Mouse (Mus musculus): ENCODE measurements around the gene Terf2. TPM values are rescaled to one million over a fixed set of nuclear protein-coding genes. Genes with fewer than 3 reads are reported as not detected.

Terf2 gene
- 9.6 and 10.5 TPM in 2 replicates for polyA plus RNA-seq (2012; rRNA removed)

GRCm38 (mm10) chr8:107096366-107097036 is at the start of gene Terf2:
Gene Terf2, minus strand, starts transcription at chr8:107096547.

GRCm38 (mm10) chr8:107065511-107066496 is 30.5 kb downstream of the Terf2 start, which contains the start of gene Tmed6:
Gene Tmed6, minus strand, starts transcription at chr8:107065644.

GRCm38 (mm10) chr8:107056076-107056972 is 40.0 kb downstream of the Terf2 start, which contains the start of the genes Cog8 and Nip7:
Gene Cog8, minus strand, starts transcription at chr8:107056689.
Gene Nip7, plus strand, starts transcription at chr8:107056877.

GRCm38 (mm10) chr8:107048061-107048941 is 48.0 kb downstream of the Terf2 start, which contains the start of gene Pdf:
Gene Pdf, minus strand, starts transcription at chr8:107048614.

GRCm38 (mm10) chr8:107030650-107031576 is 65.4 kb downstream of the Terf2 start, which contains the start of gene Vps4a:
Gene Vps4a, plus strand, starts transcription at chr8:107031222.

Other genes starting within 250 kb of the Terf2 start
- gene Has3, start 226.3 kb downstream of the Terf2 start, polyA plus RNA-seq (2012; rRNA removed) = 1.9 and 2.7 TPM in 2 replicates
- gene Utp4, start 202.9 kb downstream of the Terf2 start, polyA plus RNA-seq (2012; rRNA removed) = 27.0 and 36.6 TPM in 2 replicates
- gene Sntb2, start 160.8 kb downstream of the Terf2 start, polyA plus RNA-seq (2012; rRNA removed) = 21.6 and 23.3 TPM in 2 replicates
- 23.0 and 23.6 TPM in 2 replicates for gene Vps4a, start 65.3 kb downstream of the Terf2 start, polyA plus RNA-seq (2012; rRNA removed)
- gene Pdf, start 47.9 kb downstream of the Terf2 start, polyA plus RNA-seq (2012; rRNA removed) = 82.5 and 123 TPM in 2 replicates
- 28.9 and 32.1 TPM in 2 replicates for gene Cog8, start 39.9 kb downstream of the Terf2 start, polyA plus RNA-seq (2012; rRNA removed)
- 28.9 and 43.3 TPM in 2 replicates for gene Nip7, start 39.7 kb downstream of the Terf2 start, polyA plus RNA-seq (2012; rRNA removed)
- 0.32 and 0.40 TPM in 2 replicates for gene Tmed6, start 30.9 kb downstream of the Terf2 start, polyA plus RNA-seq (2012; rRNA removed)
- gene Cyb5b, start 54.1 kb upstream of the Terf2 start, polyA plus RNA-seq (2012; rRNA removed) = 79.4 and 87.9 TPM in 2 replicates
- gene Nfat5, start 196.9 kb upstream of the Terf2 start, polyA plus RNA-seq (2012; rRNA removed) = 28.2 and 29.8 TPM in 2 replicates